Mouse (Mus musculus): ENCODE results near the gene Plxnb1.

DNA sequence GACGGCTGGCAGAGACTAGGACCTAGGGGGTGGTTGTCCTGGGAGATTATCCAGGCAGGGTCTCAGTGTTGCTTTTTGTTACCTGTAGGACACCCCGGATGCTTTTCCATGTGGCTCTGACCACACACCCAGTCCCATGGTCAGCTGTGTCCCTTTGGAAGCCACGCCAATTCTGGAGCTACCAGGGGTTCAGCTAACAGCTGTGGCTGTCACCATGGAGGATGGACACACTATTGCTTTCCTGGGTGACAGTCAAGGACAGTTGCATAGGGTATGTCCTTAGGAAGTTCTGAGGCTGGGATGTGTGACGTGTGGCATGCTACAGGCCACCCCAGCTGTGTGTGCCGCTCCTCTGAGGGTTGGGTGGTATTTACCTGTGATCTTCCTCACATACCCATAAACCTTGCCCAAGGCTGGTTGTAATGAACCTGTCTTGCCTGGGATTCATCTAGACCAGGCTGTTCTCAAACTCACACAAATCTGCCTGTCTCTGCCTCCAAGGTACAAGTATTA is 6.8 kb downstream of the Plxnb1 start:
- TF ChIP-seq EP300 (IDR thresholded peaks at IDR 0.05) (no peak), CTCF (IDR thresholded peaks at IDR 0.05) (no peak)
